Mouse (Mus musculus) ES-Bruce4 (cell line): Measurements from ENCODE around the gene Olfr875. TPM values are rescaled to one million over a fixed set of nuclear protein-coding genes. Genes with fewer than 3 reads are reported as not detected.
A peak's percentile ranks its signal among the peaks of the same experiment; 100 is the strongest.
"Not testable (repeated sequence)": the region's sequence is repeated elsewhere in the genome, so short reads cannot be mapped to it uniquely, and the experiment has no call there.

ENCODE experiments used
- H3K27ac ChIP-seq: 2 replicates; pipeline ENCODE4 v1.5.1; 2012; ENCODE audit warnings: low read length, inconsistent platforms; ENCODE audit not compliant: insufficient read depth
- H3K27me3 ChIP-seq: 2 replicates; pipeline ENCODE4 v1.6.1; 2012; ENCODE audit warnings: mild to moderate bottlenecking, low read length, inconsistent platforms; ENCODE audit not compliant: control insufficient read depth, poor library complexity, insufficient read depth, severe bottlenecking
- H3K36me3 ChIP-seq: 2 replicates; pipeline ENCODE4 v1.6.1; 2012; ENCODE audit warnings: inconsistent platforms, mild to moderate bottlenecking, low read length, moderate library complexity; ENCODE audit not compliant: control insufficient read depth, poor library complexity, insufficient read depth, severe bottlenecking
- H3K4me1 ChIP-seq: one replicate; pipeline ENCODE4 v1.8.1; 2011; ENCODE audit warnings: low read length; ENCODE audit not compliant: control insufficient read depth, insufficient read depth
- H3K4me3 ChIP-seq: 2 replicates; pipeline ENCODE4 v1.5.1; 2011; ENCODE audit warnings: low read depth, mild to moderate bottlenecking, low read length
- H3K9ac ChIP-seq: 2 replicates; pipeline ENCODE4 v1.6.1; 2012; ENCODE audit warnings: low read depth, mild to moderate bottlenecking, inconsistent platforms; ENCODE audit not compliant: poor library complexity, severe bottlenecking
- H3K9me3 ChIP-seq: replicated peaks from 2 replicates; pipeline ENCODE4 v1.6.1; 2012; ENCODE audit warnings: mild to moderate bottlenecking, low read length, inconsistent platforms; ENCODE audit not compliant: control insufficient read depth, poor library complexity, insufficient read depth, severe bottlenecking
- CTCF ChIP-seq: IDR thresholded peaks from one replicate; pipeline ENCODE4 v1.8.1; 2011; ENCODE audit warnings: low read depth, low read length
- EP300 ChIP-seq: IDR thresholded peaks from 2 replicates; pipeline ENCODE4 v1.6.1; 2011; ENCODE audit warnings: low read depth, low read length; ENCODE audit not compliant: insufficient read depth
- POLR2A ChIP-seq: IDR thresholded peaks from one replicate; pipeline ENCODE4 v1.8.1; 2011; ENCODE audit warnings: low read length; ENCODE audit not compliant: insufficient read depth
- polyA plus RNA-seq: library from polyadenylated mRNA; stranded (reverse); fragments of >200 nt; gene quantifications from 2 replicates; pipeline ENCODE4 v1.2.4, GENCODE M21; 2011; ENCODE audit warnings: low read depth; ENCODE audit not compliant: missing spikeins, insufficient read depth, insufficient read length

The Olfr875 gene
- polyA plus RNA-seq, 1 experiment: not detected

GRCm38 (mm10) chr9:37761728-37762127, 9.9 kb upstream of the Olfr875 start:
- no peak for TF ChIP-seq CTCF
- TF ChIP-seq POLR2A: no peak
- TF ChIP-seq EP300: no peak
- Histone ChIP-seq H3K36me3 (no peaks in the 10 kb centered on the region), H3K9ac (no peak overlapping the region), H3K27ac (no peak overlapping the region), H3K4me3 (no peak overlapping the region), H3K27me3 (no peaks in the 10 kb centered on the region), H3K4me1 (no peaks in the 10 kb centered on the region), H3K9me3 (no peaks in the 10 kb centered on the region)

- Histone ChIP-seq H3K36me3 (no peaks in the 10 kb centered on the region), H3K4me3 (no peak overlapping the region), H3K9me3 (no peaks in the 10 kb centered on the region), H3K27me3 (no peaks in the 10 kb centered on the region), H3K27ac (no peak overlapping the region), H3K9ac (no peak overlapping the region), H3K4me1 (no peaks in the 10 kb centered on the region)
- TF ChIP-seq EP300: no peak
- TF ChIP-seq CTCF: peak; percentile 51
- TF ChIP-seq POLR2A: no peak
These were observed 9.1 kb upstream of the Olfr875 start for GRCm38 (mm10) chr9:37762541-37762940.

- no peak overlapping the region for H3K27ac ChIP-seq
- no peaks in the 10 kb centered on the region for H3K27me3 ChIP-seq
- no peak overlapping the region for H3K4me3 ChIP-seq
- TF ChIP-seq EP300 (no peak), CTCF (no peak), POLR2A (no peak)
- no peaks in the 10 kb centered on the region for H3K4me1 ChIP-seq
- H3K9me3 ChIP-seq: no peaks in the 10 kb centered on the region
- H3K36me3 ChIP-seq: no peaks in the 10 kb centered on the region
- H3K9ac ChIP-seq: no peak overlapping the region
These were observed 996 bp upstream of the Olfr875 start for GRCm38 (mm10) chr9:37770661-37771060.

GRCm38 (mm10) chr9:37782766-37783260, 11.2 kb downstream of the Olfr875 start:
- H3K9ac ChIP-seq: peak overlapping the region; percentile 53
- no peaks in the 10 kb centered on the region for H3K4me1 ChIP-seq
- TF ChIP-seq EP300 (no peak), CTCF (no peak), POLR2A (no peak)
- H3K27me3 ChIP-seq: no peaks in the 10 kb centered on the region
- H3K27ac ChIP-seq: peak overlapping the region; percentile 23
- H3K4me3 ChIP-seq: peak overlapping the region; percentile 36
- H3K36me3 ChIP-seq: no peaks in the 10 kb centered on the region
- H3K9me3 ChIP-seq: peaks cover 10% of the 10 kb centered on the region

GRCm38 (mm10) chr9:37783394-37784387, 12.0 kb downstream of the Olfr875 start:
- peak overlapping the region; percentile 53 for H3K9ac ChIP-seq
- H3K9me3 ChIP-seq, H3K4me3 ChIP-seq, H3K36me3 ChIP-seq, H3K4me1 ChIP-seq, H3K27me3 ChIP-seq: not testable (repeated sequence)
- H3K27ac ChIP-seq: peak overlapping the region; percentile 80

GRCm38 (mm10) chr9:37786411-37786810, 14.8 kb downstream of the Olfr875 start:
- H3K27ac ChIP-seq: no peak overlapping the region
- no peaks in the 10 kb centered on the region for H3K4me1 ChIP-seq
- TF ChIP-seq POLR2A (no peak), EP300 (no peak), CTCF (no peak)
- peaks cover 10% of the 10 kb centered on the region for H3K9me3 ChIP-seq
- no peak overlapping the region for H3K4me3 ChIP-seq
- H3K36me3 ChIP-seq: no peaks in the 10 kb centered on the region
- H3K9ac ChIP-seq: no peak overlapping the region
- H3K27me3 ChIP-seq: no peaks in the 10 kb centered on the region
